Mouse (Mus musculus) layer of hippocampus, postnatal 14 days (tissue): Measurements from ENCODE around the gene Polr2e. TPM values are rescaled to one million over a fixed set of nuclear protein-coding genes. Genes with fewer than 3 reads are reported as not detected.

Experiments
- DNase-seq, 2 experiments: peaks; one replicate each; pipeline ENCODE4 v3.0.0; 2021 to 2022; ENCODE audit warnings: low spot score in 2 of 2, mixed read lengths in 1 of 2
- total RNA-seq, 2 experiments: library from RNA; stranded (reverse); gene quantifications; 2 replicates each; pipeline ENCODE4 v1.2.3; 2021

The Polr2e gene
- total RNA-seq, 2 experiments from 2014 or later, result 74.1 to 74.3 TPM

DNA sequence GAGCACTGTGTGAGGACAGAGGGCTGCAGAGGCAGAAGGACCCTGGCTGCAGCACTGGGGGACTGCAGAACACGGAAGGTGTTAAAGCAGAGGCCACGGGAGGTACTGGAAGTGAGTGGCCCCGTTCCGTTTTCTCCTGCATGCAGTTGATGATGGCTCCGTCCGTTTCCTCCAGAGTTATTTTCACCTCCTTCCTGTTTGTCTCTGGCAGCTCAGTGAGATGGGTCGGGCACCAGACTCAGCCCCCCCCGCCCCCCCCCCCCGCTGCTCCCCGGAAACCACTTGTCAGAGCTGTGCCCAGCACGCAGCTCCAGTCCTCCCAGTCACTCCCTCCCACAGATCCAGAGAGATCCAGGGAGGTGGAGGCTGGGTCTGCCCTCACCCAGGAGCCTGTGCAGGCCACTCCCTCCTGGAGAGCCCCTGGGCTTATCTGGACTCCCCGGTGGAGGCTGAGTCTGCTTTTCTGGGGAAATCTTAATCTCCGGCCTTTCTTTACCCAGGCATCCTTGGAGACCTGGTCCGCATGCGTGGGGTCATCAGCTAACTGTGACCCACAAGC, 20.8 kb downstream of the Polr2e start:
- no peak for DNase-seq

DNA sequence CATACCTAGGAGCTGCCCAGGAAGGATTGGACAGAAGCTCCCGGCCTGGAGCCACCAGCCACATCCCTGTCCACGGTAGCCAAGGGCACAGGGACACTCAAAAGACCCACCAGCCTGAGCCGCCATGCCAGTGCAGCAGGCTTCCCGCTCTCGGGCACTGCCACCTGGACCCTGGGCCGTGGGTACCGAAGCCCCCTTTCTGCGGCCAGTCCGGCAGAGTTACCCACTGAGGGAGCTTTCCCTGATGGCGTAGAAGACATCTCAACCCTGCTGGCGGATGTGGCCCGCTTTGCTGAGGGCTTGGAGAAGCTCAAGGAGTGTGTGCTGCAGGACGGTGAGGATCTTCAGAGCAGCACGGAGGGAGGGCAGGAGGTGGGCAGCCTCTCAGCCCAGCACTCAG, 21.8 kb downstream of the Polr2e start:
- DNase-seq, result no peak

DNA sequence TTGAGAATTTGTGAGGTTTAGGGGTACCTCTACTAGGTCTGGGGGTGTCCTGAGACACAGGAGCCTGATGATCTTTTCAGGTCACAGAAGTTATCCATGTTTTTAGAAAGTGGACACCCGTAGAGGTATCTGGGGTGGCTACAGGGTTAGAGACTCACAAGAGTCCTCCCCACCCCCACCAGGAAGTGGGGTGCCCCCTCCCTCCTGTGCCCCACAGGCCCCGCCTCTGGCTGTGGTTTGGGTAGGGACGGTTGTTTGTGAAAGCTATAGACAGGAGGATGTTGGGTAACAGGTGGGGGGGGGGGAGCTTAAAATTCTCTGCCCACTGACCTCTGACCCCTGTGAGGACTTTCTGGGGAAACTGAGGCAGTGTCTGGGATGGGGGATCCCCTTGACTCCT, 22.2 kb downstream of the Polr2e start:
- DNase-seq, result no peak

DNA sequence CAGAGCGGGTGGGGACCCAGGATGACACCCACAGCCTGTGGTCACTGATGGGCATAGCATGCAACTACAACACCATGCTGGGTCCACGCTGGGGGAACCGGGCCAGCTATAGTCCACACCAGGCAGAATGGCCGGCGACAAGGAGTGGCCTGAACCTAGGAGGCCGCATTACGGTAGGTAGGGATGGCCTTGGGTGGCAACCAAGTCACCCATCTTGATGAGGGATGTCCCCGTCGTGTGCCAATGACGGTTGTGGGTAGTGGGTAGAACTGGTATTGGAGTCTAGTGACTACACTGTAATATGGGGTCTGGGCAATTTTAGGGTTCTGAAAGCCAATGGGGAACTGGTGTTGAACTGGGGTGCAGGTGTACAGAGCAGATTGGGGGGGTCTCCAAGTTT, 22.7 kb downstream of the Polr2e start:
- DNase-seq, result no peak

DNA sequence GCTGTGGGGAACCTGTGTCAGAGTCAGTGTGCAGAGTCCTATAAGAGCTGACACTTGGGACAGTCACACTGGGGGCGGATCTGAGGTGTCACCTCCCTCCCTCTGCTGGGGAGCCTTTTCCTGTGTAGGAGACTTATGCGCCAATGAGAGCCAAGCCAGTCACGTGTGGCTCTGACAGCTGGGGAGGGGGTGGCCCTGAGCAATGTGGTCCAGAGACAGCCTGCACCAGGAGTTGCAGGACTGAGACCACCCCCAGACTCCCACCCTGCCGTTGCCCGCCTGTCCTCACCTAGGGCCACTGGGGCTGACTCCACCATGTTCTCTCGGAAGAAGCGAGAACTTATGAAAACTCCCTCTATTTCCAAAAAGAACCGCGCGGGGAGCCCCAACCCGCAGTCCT, 23.1 kb downstream of the Polr2e start, which contains the start of gene Arhgap45:
Gene Arhgap45 (plus strand): TSS at position 143 of the 400 bp plus-strand sequence.
- no peak for DNase-seq

DNA sequence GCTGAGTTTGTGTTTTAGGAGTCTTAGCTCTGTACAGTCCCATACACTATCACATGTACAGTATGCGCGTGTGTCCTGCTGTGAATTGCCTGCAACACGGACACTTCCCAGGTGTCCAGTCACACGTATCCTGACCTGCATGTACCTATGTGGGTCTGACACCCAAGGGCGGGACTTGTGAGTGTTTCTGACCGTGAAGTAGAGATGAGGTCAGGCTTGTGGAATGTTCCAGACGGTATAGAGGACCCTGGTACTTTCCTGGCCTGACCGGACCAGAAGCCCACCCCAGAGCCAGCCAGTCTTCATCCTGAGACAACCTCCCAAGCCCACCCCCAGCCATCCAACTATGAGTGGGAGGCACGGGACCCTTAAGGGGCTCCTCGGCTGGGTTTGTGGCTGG, 24.0 kb downstream of the Polr2e start:
- DNase-seq, result no peak

DNA sequence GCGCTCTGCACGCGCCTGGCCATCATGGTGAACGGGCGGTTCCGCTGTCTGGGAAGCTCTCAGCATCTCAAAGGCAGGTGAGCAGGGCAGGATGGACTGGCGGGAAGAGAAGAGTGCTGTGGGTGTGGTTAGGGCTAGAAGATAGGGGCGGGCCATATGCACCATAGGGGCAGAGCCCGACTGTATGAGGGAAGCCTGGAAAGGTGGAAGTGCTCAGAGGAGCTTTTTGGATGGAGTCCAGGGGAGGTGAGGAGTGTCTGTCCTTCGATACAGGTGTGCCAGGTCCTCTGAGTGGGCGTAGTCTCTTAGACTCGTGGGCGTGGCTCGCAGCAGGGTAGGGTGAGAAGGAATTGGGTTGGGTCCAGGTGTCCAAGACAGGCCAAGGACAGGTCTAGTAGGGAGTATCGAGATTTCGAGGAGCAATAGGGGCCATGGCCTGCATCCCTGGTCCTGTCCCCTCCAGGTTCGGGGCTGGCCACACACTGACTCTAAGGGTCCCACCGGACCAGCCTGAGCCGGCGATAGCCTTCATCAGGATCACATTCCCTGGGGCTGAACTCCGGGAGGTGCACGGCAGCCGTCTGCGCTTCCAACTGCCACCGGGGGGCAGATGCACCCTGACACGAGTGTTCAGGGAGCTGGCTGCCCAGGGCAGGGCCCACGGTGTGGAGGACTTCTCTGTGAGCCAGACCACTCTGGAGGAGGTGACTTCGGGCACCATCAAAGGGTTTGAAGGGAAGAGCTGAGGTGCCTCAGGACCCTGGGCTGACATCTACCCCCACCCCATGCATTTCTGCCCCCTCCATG, 24.9 kb downstream of the Polr2e start:
- DNase-seq, result no peak

DNA sequence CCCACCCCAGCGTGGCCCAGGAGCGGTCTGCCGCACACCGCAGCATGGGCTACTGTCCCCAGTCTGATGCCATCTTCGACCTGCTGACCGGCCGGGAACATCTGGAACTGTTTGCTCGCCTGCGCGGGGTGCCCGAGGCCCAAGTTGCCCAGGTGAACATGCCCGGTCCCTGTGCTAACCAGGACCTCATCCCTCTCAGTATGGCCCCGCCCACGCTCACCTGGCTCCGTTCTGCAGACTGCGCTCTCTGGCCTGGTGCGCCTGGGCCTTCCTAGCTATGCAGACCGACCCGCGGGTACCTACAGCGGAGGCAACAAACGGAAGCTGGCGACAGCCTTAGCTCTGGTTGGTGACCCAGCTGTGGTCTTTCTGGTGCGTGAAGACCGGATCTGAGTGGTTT, 26.0 kb downstream of the Polr2e start:
- no peak for DNase-seq

DNA sequence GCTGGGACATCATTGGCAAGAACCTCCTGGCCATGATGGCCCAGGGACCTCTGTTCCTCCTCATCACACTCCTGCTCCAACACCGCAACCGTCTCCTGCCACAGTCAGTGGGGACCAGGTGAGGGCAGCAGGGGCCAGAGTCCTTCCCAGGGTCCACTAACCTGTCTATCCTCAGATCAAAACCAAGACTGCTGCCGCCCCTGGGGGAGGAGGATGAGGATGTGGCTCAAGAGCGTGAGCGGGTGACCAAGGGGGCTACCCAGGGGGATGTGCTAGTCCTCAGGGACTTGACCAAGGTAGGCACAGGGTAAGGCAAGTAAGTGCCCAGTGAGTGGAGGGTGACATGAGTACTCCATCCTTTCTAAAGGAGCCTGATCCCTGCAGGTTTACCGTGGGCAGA, 27.9 kb downstream of the Polr2e start:
- DNase-seq, result no peak

DNA sequence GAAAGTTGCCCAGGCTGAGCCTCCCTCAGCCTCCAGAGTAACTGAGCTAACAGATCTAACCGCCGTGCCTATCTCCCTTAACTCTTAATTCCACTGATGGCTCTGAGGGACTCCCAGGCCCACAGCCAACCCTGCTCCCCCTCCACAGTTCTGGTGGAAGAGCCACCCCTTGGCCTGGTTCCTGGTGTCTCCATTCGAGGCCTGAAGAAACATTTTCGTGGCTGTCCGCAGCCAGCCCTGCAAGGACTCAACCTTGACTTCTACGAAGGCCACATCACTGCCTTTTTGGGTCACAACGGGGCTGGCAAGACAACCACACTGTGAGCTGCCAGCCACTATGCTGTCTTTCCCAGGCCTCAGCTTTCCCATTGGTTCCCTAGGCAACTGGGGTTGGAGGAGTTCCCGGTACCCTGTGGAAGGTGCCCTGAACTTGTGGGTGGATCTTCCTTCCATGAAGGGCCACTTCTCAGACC, 35.3 kb downstream of the Polr2e start:
- DNase-seq, result no peak

DNA sequence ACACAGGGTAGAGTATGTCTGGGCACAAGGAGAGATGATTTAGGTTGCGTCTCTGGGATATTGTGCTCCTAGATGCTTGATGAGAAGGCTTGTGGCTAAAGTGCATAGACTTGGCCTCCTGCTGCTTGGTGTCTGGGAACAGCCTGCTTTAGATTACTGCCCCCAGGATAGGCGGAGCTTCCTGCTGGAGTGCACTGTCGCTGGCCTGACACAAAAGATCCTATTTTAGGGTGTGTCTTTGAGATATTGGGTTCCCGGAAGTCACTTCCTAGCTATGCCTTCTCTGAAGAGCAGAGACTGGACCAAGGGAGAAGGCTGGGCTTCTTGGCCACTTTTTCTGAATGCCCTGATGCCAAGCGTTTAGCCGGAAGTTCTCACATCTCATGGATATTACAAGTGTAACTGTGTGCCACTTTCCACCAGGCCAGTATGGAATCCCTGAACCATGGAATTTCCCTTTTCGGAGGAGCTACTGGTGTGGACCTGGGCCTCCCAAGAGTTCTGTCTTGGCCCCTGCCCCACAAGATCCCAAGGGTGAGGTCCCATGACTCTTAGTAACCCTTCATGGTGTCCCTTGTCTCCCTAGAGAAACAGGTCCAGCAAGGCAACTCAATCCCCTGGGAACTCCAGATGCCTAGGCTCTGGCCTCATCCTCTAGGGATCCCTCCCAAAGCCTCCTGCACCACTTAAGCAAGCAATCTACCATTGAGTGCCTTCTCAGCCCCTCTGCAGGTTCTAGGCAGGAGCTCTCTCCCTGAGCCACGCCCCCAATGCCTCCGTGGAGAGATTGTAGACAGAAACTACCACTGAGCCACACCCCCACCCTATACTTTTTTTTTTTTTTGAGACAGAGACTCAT, 36.0 kb downstream of the Polr2e start:
- no peak for DNase-seq

DNA sequence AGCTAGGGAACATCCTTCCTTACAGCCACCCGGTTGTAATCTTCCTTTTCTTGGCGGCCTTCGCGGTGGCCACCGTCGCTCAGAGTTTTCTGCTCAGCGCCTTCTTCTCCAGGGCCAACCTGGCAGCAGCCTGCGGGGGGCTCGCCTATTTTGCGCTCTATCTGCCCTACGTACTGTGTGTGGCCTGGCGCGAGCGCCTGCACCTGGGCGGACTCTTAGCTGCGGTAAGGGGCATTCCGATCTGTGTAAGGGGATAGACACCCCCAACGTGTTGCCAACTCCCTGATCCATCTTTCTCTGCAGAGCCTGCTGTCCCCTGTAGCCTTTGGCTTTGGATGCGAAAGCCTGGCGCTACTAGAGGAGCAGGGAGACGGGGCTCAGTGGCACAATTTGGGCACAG, 36.8 kb downstream of the Polr2e start:
- DNase-seq, result no peak

DNA sequence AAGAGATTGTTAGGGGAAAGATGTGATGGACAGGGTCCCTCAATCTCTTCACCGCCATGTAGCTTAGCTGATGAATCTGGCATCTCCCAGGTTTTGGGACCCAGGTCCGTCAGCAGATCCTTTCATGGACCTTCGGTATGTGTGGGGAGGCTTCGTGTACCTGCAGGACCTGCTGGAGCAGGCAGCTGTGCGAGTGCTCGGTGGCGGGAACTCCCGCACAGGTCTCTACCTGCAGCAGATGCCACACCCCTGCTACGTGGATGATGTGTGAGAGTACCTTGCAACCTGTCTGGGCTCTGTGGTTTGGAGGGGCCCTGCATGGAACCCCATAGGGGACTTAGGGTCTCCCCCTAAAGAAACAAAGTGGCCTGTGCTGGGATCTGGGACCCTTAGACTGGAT, 37.6 kb downstream of the Polr2e start:
- DNase-seq, result no peak

DNA sequence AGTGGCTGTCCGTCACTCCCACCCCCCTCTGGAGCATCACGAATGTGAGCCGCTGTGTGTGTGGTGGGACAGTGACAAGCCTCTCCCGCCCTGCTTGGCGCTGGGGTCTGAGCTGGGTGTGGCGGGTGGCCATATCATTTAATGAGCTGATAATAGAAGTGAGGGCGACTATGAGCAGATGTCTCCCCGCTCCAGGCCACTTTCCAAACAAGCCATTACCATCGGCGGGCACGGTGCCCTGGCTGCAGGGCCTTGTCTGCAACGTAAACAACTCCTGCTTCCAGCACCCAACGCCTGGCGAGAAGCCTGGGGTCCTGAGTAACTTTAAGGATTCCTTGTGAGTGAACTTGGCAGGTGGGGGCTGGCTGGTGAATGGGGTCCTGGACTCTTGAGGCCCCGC, 41.8 kb downstream of the Polr2e start:
- no peak for DNase-seq

DNA sequence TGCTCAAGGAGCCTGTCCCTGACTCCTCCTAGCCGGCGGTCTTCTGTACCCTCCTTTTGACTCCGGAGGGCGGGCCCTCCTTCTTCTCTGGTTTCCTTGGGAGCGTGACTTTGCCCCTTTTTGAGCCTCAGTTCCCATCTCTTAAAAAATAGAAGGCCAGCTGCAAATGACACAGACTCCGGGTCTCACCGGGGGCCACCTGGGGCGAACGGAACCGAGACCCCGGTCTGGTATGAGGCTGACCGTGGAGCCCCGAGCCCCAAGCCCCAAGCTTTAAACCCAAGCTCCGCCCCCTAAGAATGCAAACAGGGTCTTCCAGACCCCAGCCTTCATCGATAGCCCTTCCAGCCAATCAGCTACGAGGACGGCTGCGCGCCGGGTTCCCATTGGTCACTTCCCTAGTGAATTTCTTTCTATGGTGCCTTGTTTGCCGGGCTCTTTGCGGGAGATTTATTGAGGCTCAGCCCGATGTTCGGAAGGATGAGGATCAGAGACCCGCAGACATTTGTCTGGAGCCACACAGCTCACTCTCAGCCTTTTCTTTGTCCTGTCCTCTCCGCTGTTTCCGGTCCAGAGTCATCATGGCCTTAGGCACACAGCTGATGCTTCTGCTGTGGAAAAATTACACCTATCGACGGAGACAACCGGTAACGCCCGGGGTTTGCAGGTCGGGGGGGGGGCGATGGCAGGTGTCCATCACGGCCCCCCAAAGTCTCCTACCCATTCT, 42.4 kb downstream of the Polr2e start:
- peak; percentile 60 to 81 for DNase-seq

DNA sequence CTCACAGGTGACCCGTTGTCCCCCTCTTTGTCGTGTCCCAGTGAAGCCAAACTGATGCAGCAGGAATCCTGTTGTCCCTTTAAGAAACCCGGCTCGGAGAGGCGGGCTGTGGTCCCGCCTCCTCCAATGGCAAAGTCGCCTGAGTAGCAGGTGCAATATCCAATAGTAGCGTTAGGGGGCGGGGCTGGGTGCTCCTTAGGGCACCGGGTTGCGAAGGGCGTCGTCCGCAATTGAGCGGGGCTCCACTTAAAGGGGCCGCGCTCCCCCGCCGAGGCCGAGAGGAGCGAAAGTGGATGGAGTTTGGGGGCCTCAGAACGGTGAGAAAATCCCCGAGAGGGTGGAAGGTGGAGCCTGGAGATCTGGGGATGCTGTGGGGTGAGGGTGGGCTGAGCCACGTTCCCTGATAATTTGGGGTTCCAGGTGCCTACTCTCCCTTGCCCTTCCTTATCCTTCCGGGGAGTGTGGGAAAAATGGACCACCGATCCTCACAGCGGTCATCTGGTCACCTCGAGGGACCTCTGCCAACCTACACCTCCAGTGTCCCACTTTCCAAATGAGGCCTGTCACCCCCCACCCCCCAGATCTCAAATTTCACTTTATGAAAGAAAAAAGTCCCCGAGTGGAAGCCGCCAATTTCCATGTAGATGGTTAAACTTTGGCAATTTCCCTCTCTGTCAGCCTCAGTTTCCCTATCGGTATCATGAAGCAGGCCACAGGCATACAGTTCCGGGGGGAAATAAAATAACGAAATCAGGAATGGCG, 43.1 kb downstream of the Polr2e start, which contains the start of gene Abca7:
Gene Abca7 (plus strand): TSS at position 223 of the 762 bp plus-strand sequence.
- DNase-seq, result peak; percentile 94 to 96

DNA sequence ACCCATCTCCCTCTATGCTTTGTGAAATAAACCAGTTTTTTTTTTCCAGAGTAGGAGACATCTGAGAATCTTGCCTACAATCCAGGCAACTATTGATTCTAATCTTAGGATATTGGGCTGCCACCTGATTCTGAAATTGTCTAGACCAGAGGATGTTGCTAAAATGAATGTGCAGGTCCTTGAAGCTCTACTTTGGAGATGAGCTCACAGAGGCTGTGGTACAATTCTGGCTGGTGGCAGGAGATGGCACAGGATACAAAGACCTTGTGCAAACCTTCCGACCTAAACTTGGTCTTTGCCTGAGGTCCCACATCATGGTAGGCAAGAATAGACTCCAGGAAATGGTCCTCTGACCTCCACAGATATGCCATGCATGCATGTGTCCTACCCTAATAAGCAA, 44.0 kb downstream of the Polr2e start:
- no peak for DNase-seq

DNA sequence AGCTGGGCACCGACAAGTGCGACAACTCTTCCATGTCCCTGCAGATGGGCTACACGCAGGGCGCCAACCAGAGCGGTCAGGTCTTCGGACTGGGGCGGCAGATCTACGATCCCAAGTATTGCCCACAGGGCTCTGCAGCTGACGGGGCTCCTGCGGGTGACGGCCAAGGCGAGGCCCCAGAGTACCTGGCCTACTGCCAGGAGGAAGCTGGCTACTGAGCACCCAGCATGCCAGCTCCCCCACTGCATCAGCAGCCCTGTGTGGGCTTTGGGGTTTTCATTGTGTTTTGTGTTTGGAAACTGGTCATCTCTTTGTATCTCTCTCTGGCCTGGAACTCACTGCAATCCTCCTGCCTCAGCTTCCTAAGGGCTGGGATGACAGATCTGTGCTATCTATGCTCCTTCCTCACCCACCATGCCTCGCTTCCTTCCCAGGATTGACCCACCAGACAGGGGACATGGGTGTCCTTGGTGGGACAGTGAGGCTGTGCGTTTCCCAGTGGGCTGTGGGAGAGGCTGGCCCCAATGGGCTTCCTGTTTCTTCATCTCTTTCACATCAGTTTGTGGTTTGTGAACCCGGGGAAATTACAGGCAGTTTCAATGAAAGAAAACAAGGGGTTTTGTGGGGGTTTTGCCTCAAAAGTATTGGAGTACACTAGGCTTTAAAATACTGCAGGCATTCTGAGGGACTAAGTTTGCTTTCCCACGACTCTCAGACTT, 45.0 kb downstream of the Polr2e start:
- DNase-seq, result no peak

DNA sequence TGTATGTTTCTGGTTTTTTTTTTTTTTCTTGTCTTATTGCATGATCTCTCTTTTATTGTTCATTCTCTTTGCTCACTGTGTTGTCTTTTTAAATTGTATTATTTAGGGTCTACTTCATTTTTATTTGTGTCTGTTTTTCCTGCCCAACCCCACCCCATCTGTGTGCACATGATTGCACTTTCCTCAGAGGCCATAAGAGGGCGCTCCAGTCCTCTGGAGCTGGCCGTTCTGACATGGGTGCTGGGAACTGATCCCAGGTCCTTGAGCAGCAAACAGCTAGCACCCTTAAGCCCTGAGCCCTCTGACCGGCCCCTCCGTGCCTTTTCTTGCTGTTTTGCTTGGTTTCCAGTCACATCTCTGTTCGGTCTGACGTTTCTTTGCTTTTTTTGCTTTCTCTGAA, 48.0 kb downstream of the Polr2e start:
- no peak for DNase-seq

DNA sequence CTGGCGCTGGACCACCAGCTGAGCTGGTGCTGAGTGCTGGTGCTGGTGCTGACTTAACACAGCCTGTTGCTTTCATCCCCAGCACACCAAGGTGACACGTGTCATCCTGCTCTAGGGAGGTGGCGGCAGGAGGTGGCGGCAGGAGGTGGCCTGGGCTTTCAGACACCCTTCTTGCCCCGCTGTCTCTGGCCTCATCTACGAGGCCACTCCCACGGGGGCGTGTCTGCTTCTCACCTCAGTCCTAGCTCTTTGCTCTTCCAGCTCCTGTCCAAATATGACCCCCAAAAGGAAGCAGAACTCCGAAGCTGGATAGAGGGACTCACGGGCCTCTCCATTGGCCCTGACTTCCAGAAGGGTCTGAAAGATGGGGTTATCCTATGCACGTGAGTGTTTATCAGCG, 48.5 kb downstream of the Polr2e start:
- DNase-seq, result no peak
